Mouse (Mus musculus) cerebellum, adult 9-11 months (tissue): ENCODE measurements around the gene Try4.
"Not testable (repeated sequence)": the region's sequence is repeated elsewhere in the genome, so short reads cannot be mapped to it uniquely, and the experiment has no call there.

ENCODE experiments used
- DNase-seq: peaks from one replicate; pipeline ENCODE4 v3.0.0; 2022

The Try4 gene

DNA sequence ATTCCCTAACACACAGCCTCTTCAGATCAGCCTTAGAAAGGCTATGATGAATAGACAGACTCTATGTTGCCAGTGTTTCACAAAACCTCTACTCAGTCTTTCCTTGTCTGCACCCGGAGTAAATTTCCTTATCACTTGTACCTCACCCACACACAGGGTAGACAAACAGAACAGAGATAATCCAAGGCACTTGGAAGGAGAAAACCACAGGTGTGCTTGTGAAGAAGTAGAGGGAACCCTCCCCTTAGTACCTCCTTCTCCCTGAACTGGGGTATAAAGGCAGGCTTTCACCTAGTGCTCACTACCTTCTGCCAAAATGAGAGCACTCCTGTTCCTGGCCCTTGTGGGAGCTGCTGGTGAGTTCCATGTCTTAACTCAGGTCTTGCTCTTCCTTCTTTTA lies at the start of gene Try4:
Gene Try4 (plus strand): TSS at position 301 of the 400 bp plus-strand sequence.
- no peak for DNase-seq

DNA sequence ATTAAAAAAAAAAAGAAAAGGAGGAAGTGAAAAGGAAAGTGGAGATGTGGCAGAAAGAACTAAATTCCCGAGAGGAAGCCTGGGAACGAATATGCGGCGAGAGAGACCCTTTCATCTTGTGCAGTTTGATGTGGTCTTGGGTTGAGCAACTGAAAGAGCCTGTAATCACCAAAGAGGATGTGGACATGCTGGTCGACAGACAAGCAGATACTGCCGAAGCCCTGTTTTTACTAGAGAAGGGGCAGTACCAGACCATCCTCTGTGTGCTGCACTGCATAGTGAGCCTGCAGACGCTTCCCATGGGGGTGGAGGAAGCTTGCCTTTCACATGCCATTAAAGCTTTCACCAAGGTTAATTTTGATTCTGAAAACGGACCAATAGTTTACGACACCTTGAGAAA lies 48.8 kb upstream of the Try4 start:
- DNase-seq, result not testable (repeated sequence)

DNA sequence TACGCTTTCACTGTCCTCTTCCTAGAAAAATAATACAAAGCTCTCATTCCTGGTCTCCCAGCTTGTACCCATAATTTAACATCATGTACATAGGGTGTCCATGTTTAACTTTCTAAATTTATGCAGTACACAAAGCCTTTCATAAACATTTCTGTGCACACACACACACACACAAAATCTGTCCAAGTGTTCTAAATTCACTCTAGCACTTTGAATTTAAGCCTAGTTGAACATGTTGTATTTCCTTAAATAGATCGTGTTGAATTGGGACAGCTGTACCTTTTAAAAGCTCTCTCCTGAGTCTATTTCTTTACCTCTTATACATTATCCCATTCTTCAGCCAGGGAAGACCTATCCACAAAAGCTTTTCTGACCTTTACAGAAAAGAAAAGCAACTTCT lies 45.6 kb upstream of the Try4 start:
- no peak for DNase-seq

DNA sequence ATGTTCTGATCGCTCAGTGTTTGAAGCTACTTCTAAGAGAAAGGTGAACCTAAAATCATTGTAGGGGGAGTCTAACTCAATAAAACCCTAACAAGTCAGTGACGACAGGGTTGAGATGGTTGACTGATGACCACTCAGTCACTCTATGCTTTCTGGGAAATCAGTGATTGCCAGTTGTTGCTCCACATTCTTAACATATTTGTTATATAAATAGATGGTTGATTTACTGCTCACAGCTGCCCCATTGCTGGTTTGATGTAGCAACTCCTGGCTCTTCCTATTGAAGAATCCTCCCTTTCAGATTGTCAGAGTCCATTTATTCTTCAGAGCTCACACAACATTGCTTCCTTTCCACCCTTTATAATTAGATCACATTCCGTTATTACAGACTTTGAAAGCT lies 44.6 kb upstream of the Try4 start:
- no peak for DNase-seq

DNA sequence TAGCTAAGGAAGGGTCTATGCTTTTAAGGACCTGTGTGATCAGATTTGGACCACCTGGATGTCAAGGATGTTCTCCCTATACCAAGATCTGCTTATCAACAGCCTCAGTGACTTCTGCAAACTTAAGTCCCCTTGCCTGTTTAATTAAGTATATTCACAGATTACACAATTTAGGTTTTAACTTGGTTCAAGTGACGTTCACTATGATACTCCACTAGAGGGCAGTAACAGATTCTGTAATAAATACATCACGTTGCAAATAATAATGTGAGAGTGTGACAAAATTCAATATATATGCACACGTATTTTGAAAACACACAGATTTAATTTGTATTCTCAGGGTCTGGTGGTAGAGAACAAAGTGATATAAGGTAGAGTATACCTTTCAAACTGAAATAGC lies 39.3 kb upstream of the Try4 start:
- DNase-seq, result no peak

DNA sequence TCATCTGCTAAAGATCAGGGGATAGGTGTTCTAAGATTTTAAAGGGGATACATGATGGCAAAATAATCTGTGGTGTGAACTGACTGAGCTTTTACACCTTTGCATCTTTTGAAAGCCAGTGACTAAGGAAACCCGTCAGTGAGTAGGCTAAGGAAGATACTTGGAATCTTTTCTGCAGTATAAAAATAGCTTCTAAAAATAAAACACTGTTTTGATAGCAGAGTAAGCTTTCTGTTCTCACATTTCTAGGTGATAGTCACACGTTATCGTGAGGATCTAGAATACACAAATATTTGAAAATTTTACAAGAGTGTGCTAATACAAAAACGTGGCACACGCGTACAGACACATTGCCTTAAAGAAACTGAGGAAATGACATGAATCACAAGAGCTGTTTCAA lies 35.9 kb upstream of the Try4 start:
- DNase-seq, result no peak

DNA sequence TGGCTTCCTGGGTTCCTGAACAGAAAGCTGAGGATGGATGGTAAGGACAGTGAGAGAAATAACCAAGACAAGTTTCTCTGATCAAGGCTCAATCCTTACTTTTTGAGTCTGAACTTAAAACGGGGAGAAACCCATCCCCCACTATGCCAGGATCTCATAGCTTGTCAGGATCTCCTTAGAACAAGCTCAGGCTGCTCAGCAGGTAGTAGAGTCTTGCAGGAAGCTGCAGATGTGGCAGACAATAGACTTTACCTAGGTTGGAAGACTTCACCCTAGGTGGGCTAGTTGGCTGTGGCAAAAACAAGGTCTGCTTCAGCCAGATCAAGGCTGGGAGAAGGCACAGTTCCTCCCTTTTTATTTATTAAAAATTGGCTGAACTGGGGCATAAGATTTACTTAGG lies 3.8 kb upstream of the Try4 start:
- DNase-seq, result no peak

DNA sequence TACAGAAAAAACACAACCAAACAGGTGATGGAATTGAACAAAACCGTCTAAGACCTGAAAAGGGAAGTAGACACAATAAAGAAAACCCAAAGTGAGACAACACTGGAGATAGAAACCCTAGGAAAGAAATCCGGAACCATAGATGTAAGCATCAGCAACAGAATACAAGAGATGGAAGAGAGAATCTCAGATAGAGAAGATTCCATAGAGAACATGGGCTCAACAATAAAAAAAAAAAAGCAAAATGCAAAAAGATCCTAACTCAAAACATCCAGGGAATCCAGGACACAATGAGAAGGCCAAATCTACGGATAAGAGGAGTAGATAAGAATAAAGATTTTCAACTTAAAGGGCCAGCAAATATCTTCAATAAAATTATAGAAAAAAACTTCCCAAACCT lies 14.7 kb downstream of the Try4 start, which contains the start of gene Try5:
Gene Try5 (minus strand): TSS at position 101 of the 400 bp plus-strand sequence.
- DNase-seq, result not testable (repeated sequence)

DNA sequence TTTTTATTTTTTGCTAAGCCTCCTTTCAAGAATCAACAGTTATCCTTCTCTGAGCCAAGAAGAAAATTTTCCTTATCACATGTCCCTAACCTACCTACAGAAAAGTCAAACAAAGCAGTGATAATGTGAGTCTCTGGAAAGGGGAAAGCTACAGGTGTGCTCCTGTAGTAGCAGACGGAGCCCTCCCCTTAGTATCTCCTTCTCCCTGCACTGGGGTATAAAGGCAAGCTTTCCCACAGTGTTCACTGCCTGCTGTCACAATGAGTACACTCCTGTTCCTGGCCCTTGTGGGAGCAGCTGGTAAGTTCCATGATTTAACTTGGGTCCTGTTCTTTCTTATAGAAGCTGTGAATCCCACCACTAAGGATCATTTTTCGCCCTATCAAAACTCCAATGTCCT lies 51.9 kb downstream of the Try4 start, which contains the start of gene Try10:
Gene Try10 (plus strand): TSS at position 174 of the 400 bp plus-strand sequence.
- no peak for DNase-seq
